Mouse (Mus musculus): ENCODE data around the gene Nhsl1. TPM values are rescaled to one million over a fixed set of nuclear protein-coding genes. Genes with fewer than 3 reads are reported as not detected.

Nhsl1 gene
- total and polyA plus RNA-seq, 3 experiments = 0.22 TPM; not detected in 2

DNA sequence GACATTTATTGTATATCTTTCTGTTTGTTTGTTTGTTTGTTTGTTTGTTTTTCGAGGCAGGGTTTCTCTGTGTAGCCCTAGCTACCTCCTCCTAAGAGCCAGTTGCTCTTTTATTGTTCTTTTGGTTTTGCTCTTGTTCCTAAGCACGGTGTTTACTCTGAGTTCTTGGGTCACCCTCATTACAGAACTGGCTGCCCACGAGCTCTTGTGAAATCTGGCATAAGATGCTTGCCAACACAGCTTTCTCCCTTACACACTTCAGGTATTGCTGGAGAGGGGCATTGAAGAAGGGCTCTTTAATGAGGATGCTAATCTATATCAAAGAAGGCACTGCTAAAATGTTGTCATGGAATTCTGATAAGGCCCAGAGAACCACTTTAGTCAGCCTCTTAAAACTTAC, 191.9 kb downstream of the Nhsl1 start:
- Histone ChIP-seq H3K4me3 (ENCODE audit: low read depth, low read length) (no peak overlapping the region), H3K27me3 (ENCODE audit: insufficient read depth, low read length) (no peaks in the 10 kb centered on the region), H3K9me3 (replicated peaks) (no peaks in the 10 kb centered on the region), H3K4me1 (ENCODE audit: insufficient read depth, low read depth, low read length) (no peaks in the 10 kb centered on the region), H3K36me3 (replicated peaks) (no peaks in the 10 kb centered on the region)
- ATAC-seq (ENCODE audit: extremely low read depth, insufficient number of reproducible peaks, low FRiP score, poor library complexity, severe bottlenecking) (no peak), DNase-seq (ENCODE audit: low spot score) (no peak)
- TF ChIP-seq GATA2 (IDR thresholded peaks at IDR 0.05; ENCODE audit: borderline replicate concordance, low read depth, low read length) = no peak
- no peak for TF ChIP-seq CTCF (IDR thresholded peaks at IDR 0.05; ENCODE audit: low read depth, low read length)
- no peak for TF ChIP-seq POLR2AphosphoS5 (IDR thresholded peaks at IDR 0.05; ENCODE audit: insufficient replicate concordance, low read depth, low read length)
- TF ChIP-seq GATA1 (IDR thresholded peaks at IDR 0.05; ENCODE audit: borderline replicate concordance, low read length) = no peak

DNA sequence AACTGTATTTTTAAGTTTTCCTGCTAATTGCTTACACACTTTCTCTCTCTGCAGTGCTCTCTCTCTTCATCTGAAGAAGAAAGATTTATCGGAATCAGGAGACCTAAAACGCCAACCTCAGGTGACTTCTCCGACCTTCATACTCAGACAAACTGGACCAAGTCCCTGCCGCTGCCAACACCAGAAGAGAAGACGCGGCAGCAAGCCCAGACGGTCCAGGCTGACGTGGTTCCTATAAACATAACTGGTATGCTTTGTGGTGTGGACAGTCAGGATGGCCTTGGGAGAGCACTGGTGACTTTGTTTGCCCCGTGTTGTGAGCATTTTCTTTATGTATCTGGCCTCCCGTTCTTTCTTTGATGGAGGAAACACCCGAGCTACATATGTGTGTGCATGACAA, 192.7 kb downstream of the Nhsl1 start:
- no peak for DNase-seq (ENCODE audit: low spot score)
- H3K4me3 ChIP-seq (ENCODE audit: low read depth, low read length) = no peak overlapping the region
- H3K27me3 ChIP-seq (ENCODE audit: insufficient read depth, low read length) = no peaks in the 10 kb centered on the region
- no peak for ATAC-seq (ENCODE audit: extremely low read depth, insufficient number of reproducible peaks, low FRiP score, poor library complexity, severe bottlenecking)
- H3K4me1 ChIP-seq (ENCODE audit: insufficient read depth, low read depth, low read length) = no peaks in the 10 kb centered on the region
- TF ChIP-seq POLR2AphosphoS5 (IDR thresholded peaks at IDR 0.05; ENCODE audit: insufficient replicate concordance, low read depth, low read length) = no peak
- no peak for TF ChIP-seq TAL1 (conservative IDR thresholded peaks at IDR 0.05; ENCODE audit: low read depth, low read length)
- TF ChIP-seq GATA2 (IDR thresholded peaks at IDR 0.05; ENCODE audit: borderline replicate concordance, low read depth, low read length) = no peak
- TF ChIP-seq CTCF (IDR thresholded peaks at IDR 0.05; ENCODE audit: low read depth, low read length) = no peak
- TF ChIP-seq GATA1 (IDR thresholded peaks at IDR 0.05; ENCODE audit: borderline replicate concordance, low read length) = no peak
- no peaks in the 10 kb centered on the region for H3K9me3 ChIP-seq (replicated peaks)
- H3K36me3 ChIP-seq (replicated peaks) = no peaks in the 10 kb centered on the region

DNA sequence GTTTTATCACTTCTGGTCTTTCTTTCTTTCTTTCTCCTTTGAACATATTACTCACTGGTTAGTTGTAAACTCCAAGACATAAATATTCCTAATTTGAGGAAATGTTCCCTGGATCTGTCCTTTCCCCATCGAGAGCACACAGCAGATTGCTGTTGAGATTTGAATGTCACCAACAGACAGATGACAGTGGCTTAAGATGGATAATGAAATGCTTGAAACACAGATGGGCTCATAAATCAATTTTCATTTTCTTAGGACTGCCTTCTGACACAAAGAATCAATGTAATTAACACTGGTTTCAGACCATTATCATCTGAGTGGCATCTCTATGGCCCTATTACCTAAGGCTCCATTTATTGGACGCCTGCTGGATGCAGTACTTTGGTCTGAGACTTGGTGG, 203.8 kb downstream of the Nhsl1 start:
- Histone ChIP-seq H3K27me3 (ENCODE audit: insufficient read depth, low read length) (peaks cover 4% of the 10 kb centered on the region; the same call in 1 of the 2 replicates), H3K4me1 (ENCODE audit: insufficient read depth, low read depth, low read length) (no peaks in the 10 kb centered on the region), H3K4me3 (ENCODE audit: low read depth, low read length) (no peak overlapping the region), H3K36me3 (replicated peaks) (no peaks in the 10 kb centered on the region), H3K9me3 (replicated peaks) (no peaks in the 10 kb centered on the region)
- TF ChIP-seq TAL1 (conservative IDR thresholded peaks at IDR 0.05; ENCODE audit: low read depth, low read length) (no peak), POLR2AphosphoS5 (IDR thresholded peaks at IDR 0.05; ENCODE audit: insufficient replicate concordance, low read depth, low read length) (no peak), GATA2 (IDR thresholded peaks at IDR 0.05; ENCODE audit: borderline replicate concordance, low read depth, low read length) (no peak), CTCF (IDR thresholded peaks at IDR 0.05; ENCODE audit: low read depth, low read length) (no peak), GATA1 (IDR thresholded peaks at IDR 0.05; ENCODE audit: borderline replicate concordance, low read length) (no peak)
- ATAC-seq (ENCODE audit: extremely low read depth, insufficient number of reproducible peaks, low FRiP score, poor library complexity, severe bottlenecking) (no peak), DNase-seq (ENCODE audit: low spot score) (no peak)

GRCm38 (mm10) chr10:18525311-18525710, 206.5 kb downstream of the Nhsl1 start:
- no peak overlapping the region for H3K4me3 ChIP-seq (ENCODE audit: low read depth, low read length)

DNA sequence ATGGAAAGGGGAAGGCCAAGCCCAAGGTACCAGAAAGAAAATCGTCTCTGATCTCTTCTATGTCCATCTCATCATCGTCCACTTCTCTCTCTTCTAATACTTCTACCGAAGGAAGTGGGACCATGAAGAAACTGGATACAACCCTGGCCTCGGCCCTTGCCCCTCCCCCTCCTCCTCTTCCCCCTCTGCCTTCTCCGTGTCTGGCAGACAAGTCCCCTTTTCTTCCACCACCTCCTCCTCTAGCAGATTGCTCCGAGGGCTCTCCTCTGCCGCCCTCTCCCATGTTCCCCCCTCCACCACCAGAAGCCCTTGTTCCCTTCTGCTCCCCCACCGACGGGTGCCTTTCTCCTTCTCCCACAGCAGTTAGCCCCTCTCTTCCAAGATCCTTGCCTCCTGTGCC, 206.9 kb downstream of the Nhsl1 start:
- TF ChIP-seq POLR2AphosphoS5 (IDR thresholded peaks at IDR 0.05; ENCODE audit: insufficient replicate concordance, low read depth, low read length) (no peak), TAL1 (conservative IDR thresholded peaks at IDR 0.05; ENCODE audit: low read depth, low read length) (no peak), GATA2 (IDR thresholded peaks at IDR 0.05; ENCODE audit: borderline replicate concordance, low read depth, low read length) (no peak), GATA1 (IDR thresholded peaks at IDR 0.05; ENCODE audit: borderline replicate concordance, low read length) (no peak), CTCF (IDR thresholded peaks at IDR 0.05; ENCODE audit: low read depth, low read length) (no peak)
- Histone ChIP-seq H3K4me1 (ENCODE audit: insufficient read depth, low read depth, low read length) (no peaks in the 10 kb centered on the region), H3K27me3 (ENCODE audit: insufficient read depth, low read length) (peaks cover 4% of the 10 kb centered on the region; the same call in 1 of the 2 replicates), H3K4me3 (ENCODE audit: low read depth, low read length) (no peak overlapping the region), H3K9me3 (replicated peaks) (no peaks in the 10 kb centered on the region), H3K36me3 (replicated peaks) (no peaks in the 10 kb centered on the region)
- ATAC-seq (ENCODE audit: extremely low read depth, insufficient number of reproducible peaks, low FRiP score, poor library complexity, severe bottlenecking) (no peak), DNase-seq (ENCODE audit: low spot score) (no peak)

More at GRCm38 (mm10) chr10:18525311-18525710, 206.5 kb downstream of the Nhsl1 start:
- Histone ChIP-seq H3K27me3 (ENCODE audit: insufficient read depth, low read length) (peaks cover 4% of the 10 kb centered on the region; the same call in 1 of the 2 replicates), H3K4me1 (ENCODE audit: insufficient read depth, low read depth, low read length) (no peaks in the 10 kb centered on the region), H3K36me3 (replicated peaks) (no peaks in the 10 kb centered on the region), H3K9me3 (replicated peaks) (no peaks in the 10 kb centered on the region)
- ATAC-seq (ENCODE audit: extremely low read depth, insufficient number of reproducible peaks, low FRiP score, poor library complexity, severe bottlenecking) (no peak), DNase-seq (ENCODE audit: low spot score) (no peak)
- no peak for TF ChIP-seq GATA1 (IDR thresholded peaks at IDR 0.05; ENCODE audit: borderline replicate concordance, low read length)
- no peak for TF ChIP-seq POLR2AphosphoS5 (IDR thresholded peaks at IDR 0.05; ENCODE audit: insufficient replicate concordance, low read depth, low read length)
- no peak for TF ChIP-seq TAL1 (conservative IDR thresholded peaks at IDR 0.05; ENCODE audit: low read depth, low read length)
- TF ChIP-seq CTCF (IDR thresholded peaks at IDR 0.05; ENCODE audit: low read depth, low read length) = no peak
- TF ChIP-seq GATA2 (IDR thresholded peaks at IDR 0.05; ENCODE audit: borderline replicate concordance, low read depth, low read length) = no peak

- Histone ChIP-seq H3K27me3 (ENCODE audit: insufficient read depth, low read length) (peaks cover 4% of the 10 kb centered on the region; the same call in 1 of the 2 replicates), H3K9me3 (replicated peaks) (no peaks in the 10 kb centered on the region), H3K4me3 (ENCODE audit: low read depth, low read length) (no peak overlapping the region), H3K36me3 (replicated peaks) (no peaks in the 10 kb centered on the region), H3K4me1 (ENCODE audit: insufficient read depth, low read depth, low read length) (no peaks in the 10 kb centered on the region)
- TF ChIP-seq TAL1 (conservative IDR thresholded peaks at IDR 0.05; ENCODE audit: low read depth, low read length) = no peak
- no peak for TF ChIP-seq GATA2 (IDR thresholded peaks at IDR 0.05; ENCODE audit: borderline replicate concordance, low read depth, low read length)
- TF ChIP-seq POLR2AphosphoS5 (IDR thresholded peaks at IDR 0.05; ENCODE audit: insufficient replicate concordance, low read depth, low read length) = no peak
- no peak for TF ChIP-seq CTCF (IDR thresholded peaks at IDR 0.05; ENCODE audit: low read depth, low read length)
- no peak for TF ChIP-seq GATA1 (IDR thresholded peaks at IDR 0.05; ENCODE audit: borderline replicate concordance, low read length)
- DNase-seq (ENCODE audit: low spot score) (no peak), ATAC-seq (ENCODE audit: extremely low read depth, insufficient number of reproducible peaks, low FRiP score, poor library complexity, severe bottlenecking) (no peak)
Observed at GRCm38 (mm10) chr10:18526184-18526850, 207.5 kb downstream of the Nhsl1 start.
